Mouse (Mus musculus): ENCODE results near the gene Ift80. TPM values are rescaled to one million over a fixed set of nuclear protein-coding genes. Genes with fewer than 3 reads are reported as not detected.
A peak's percentile ranks its signal among the peaks of the same experiment; 100 is the strongest.

Gene Ift80
- polyA plus RNA-seq, 1 experiment from 2014 or later = 6.6 TPM

MicroRNA genes within 50 kb of the gene (microRNA counts, 519-probe panel; counts per million panel counts)
- microRNA mmu-miR-15b = 4,265 counts per million, percentile 98 among the panel's probes with 10 or more counts

Small RNAs within 50 kb of the gene (microRNA-seq; reads per million reads assigned to microRNA genes)
- gene Mir15b = 3,908 reads per million, percentile 87 among the genes with 10 or more reads in this experiment
- gene Mir16-2 = 793 reads per million, percentile 74 among the genes with 10 or more reads in this experiment

Other genes starting within 250 kb of the Ift80 start
- 0.34 and 0.48 TPM in 2 replicates for gene 1110032F04Rik, start 135.0 kb downstream of the Ift80 start, polyA plus RNA-seq (2015; fragmentation: Nextera tagmentation; extraction: Ambion mirVana)
- 124 and 131 TPM in 2 replicates for gene Smc4, start 168 bp upstream of the Ift80 start, polyA plus RNA-seq (2015; fragmentation: Nextera tagmentation; extraction: Ambion mirVana)
- 143 and 145 TPM in 2 replicates for gene Trim59, start 40.2 kb upstream of the Ift80 start, polyA plus RNA-seq (2015; fragmentation: Nextera tagmentation; extraction: Ambion mirVana)
- gene Kpna4, start 122.5 kb upstream of the Ift80 start, polyA plus RNA-seq (2015; fragmentation: Nextera tagmentation; extraction: Ambion mirVana) = 8.5 and 8.6 TPM in 2 replicates
- not detected in 2 replicates for gene Arl14, start 217.8 kb upstream of the Ift80 start, polyA plus RNA-seq (2015; fragmentation: Nextera tagmentation; extraction: Ambion mirVana)